Mouse (Mus musculus) kidney, adult 9 months (tissue): Measurements from ENCODE around the gene Ctnnbl1.

ENCODE experiments used
- DNase-seq: peaks from one replicate; pipeline ENCODE4 v3.0.0; 2022

The Ctnnbl1 gene

GRCm38 (mm10) chr2:157795627-157796423 lies 58.6 kb downstream of the Ctnnbl1 start:
- no peak for DNase-seq

GRCm38 (mm10) chr2:157799533-157799932 lies 62.3 kb downstream of the Ctnnbl1 start:
- DNase-seq: no peak

GRCm38 (mm10) chr2:157800288-157800687 lies 63.1 kb downstream of the Ctnnbl1 start:
- DNase-seq: no peak

GRCm38 (mm10) chr2:157800746-157801501 lies 63.7 kb downstream of the Ctnnbl1 start:
- DNase-seq: no peak

- no peak for DNase-seq
These were observed 64.5 kb downstream of the Ctnnbl1 start for GRCm38 (mm10) chr2:157801505-157802357.

GRCm38 (mm10) chr2:157802666-157803065 lies 65.5 kb downstream of the Ctnnbl1 start:
- no peak for DNase-seq

- no peak for DNase-seq
These were observed 67.2 kb downstream of the Ctnnbl1 start for GRCm38 (mm10) chr2:157804388-157804787.

GRCm38 (mm10) chr2:157805091-157805490 lies 67.9 kb downstream of the Ctnnbl1 start:
- no peak for DNase-seq

GRCm38 (mm10) chr2:157807076-157807475 lies 69.9 kb downstream of the Ctnnbl1 start:
- DNase-seq: no peak

GRCm38 (mm10) chr2:157807621-157808367 lies 70.6 kb downstream of the Ctnnbl1 start:
- no peak for DNase-seq

- no peak for DNase-seq
These were observed 71.2 kb downstream of the Ctnnbl1 start for GRCm38 (mm10) chr2:157808368-157808923.

- DNase-seq: no peak
These were observed 72.1 kb downstream of the Ctnnbl1 start for GRCm38 (mm10) chr2:157809341-157809740.

GRCm38 (mm10) chr2:157810749-157811148 lies 73.5 kb downstream of the Ctnnbl1 start:
- DNase-seq: no peak

- no peak for DNase-seq
These were observed 75.9 kb downstream of the Ctnnbl1 start for GRCm38 (mm10) chr2:157813121-157813520.

GRCm38 (mm10) chr2:157814116-157814964 lies 77.1 kb downstream of the Ctnnbl1 start:
- no peak for DNase-seq

GRCm38 (mm10) chr2:157814965-157815283 lies 77.7 kb downstream of the Ctnnbl1 start:
- no peak for DNase-seq

GRCm38 (mm10) chr2:157817672-157818071 lies 80.5 kb downstream of the Ctnnbl1 start:
- no peak for DNase-seq

- no peak for DNase-seq
These were observed 81.5 kb downstream of the Ctnnbl1 start for GRCm38 (mm10) chr2:157818576-157819320.

- DNase-seq: no peak
These were observed 82.2 kb downstream of the Ctnnbl1 start for GRCm38 (mm10) chr2:157819401-157819800.

GRCm38 (mm10) chr2:157821259-157821658 lies 84.1 kb downstream of the Ctnnbl1 start:
- no peak for DNase-seq
